ENCODE assay signal across 21 mouse cellular contexts in the genomic region with DNA sequence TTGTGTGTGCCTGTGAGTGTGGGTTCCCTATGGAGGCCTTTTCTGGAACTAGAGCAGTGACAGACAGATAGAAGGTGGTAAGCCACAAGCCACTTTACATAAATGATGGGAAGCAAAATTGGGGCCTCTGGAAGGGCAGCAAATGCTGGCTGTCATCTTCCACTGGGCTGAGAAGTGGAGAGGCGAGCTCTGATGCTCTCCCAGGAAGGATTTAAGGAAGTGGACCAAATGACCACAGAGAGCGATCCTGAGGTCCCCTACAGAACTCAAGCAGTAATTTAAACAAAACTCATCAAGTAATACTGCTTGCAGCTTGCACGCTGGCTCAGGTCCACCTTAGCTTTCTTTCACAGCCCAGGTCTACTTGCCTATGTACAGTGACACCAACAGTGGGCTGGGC.
"Had no signal": no experiment of that assay in that cellular context is flagged by ENCODE, and none has a peak within 500 bp of the region (broad histone marks: within the 10 kb centered on the region; RNA-seq: fewer than 3 reads in every experiment).

No protein-coding gene starts in this region.

- H3K9ac ChIP-seq: liver, embryonic 15.5 days; liver, postnatal 0 days; lung, embryonic 15.5 days; midbrain, embryonic 12.5 days; neural tube, embryonic 13.5 days; neural tube, embryonic 15.5 days had no signal

- H3K27ac ChIP-seq: liver, embryonic 15.5 days; lung, embryonic 15.5 days; midbrain, embryonic 10.5 days; midbrain, embryonic 12.5 days; neural tube, embryonic 13.5 days; neural tube, embryonic 15.5 days had no signal

- H3K4me2 ChIP-seq: liver, embryonic 15.5 days; lung, embryonic 15.5 days; midbrain, embryonic 12.5 days; neural tube, embryonic 13.5 days; neural tube, embryonic 15.5 days had no signal

- H3K27me3 ChIP-seq: liver, embryonic 15.5 days; lung, embryonic 15.5 days; midbrain, embryonic 12.5 days; neural tube, embryonic 13.5 days; neural tube, embryonic 15.5 days had no signal

- H3K4me1 ChIP-seq: liver, embryonic 15.5 days; midbrain, embryonic 12.5 days had no signal

- DNase-seq: liver, postnatal 0 days; lung, adult 2 months; lung, postnatal 10 days; lung, postnatal 4 days; midbrain, embryonic 14.5 days; retina, postnatal 1 day; right cerebral cortex, adult 18-20 months; right cerebral cortex, postnatal 25 days; right cerebral cortex, postnatal 4 days; spleen, adult 18-20 months; thymus, adult 18-20 months; thymus, postnatal 14 days; thymus, postnatal 36 days had no signal

- H3K4me3 ChIP-seq: liver, embryonic 15.5 days; lung, embryonic 15.5 days; midbrain, embryonic 10.5 days; midbrain, embryonic 12.5 days; myocyte; neural tube, embryonic 13.5 days; neural tube, embryonic 15.5 days had no signal

- ATAC-seq: liver, postnatal 0 days; midbrain, embryonic 16.5 days had no signal

- H3K36me3 ChIP-seq: liver, embryonic 15.5 days; lung, embryonic 15.5 days; midbrain, embryonic 10.5 days; midbrain, embryonic 12.5 days; neural tube, embryonic 13.5 days; neural tube, embryonic 15.5 days had no signal

- H3K9me3 ChIP-seq: liver, embryonic 15.5 days; lung, embryonic 15.5 days; midbrain, embryonic 10.5 days; neural tube, embryonic 13.5 days; neural tube, embryonic 15.5 days had no signal
